Mouse (Mus musculus): ENCODE measurements at regions not wholly inside any gene's neighbourhood (a gene's known extent, or its start where the extent isn't known, plus 50 kb on each side); places are given as distances from the start of the nearest gene placed in this dataset.

DNA sequence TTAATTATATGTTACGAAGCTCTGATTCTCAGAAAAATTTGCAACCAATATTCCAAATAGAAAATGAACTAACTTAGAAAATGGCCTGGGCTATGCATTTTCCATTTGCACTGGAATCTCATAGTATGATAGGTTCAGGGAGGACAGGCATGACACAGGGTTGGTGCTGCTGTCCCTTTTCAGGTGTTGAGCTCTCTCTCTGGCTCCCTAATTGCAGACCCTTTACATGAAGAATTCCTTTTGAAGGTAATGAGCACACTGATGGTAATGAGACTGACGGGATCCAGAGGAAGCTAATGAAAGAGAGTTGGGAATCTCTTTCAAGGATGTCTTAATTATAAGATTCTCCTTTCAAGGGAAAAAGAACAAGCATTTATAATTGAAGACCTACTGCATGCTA is 87.6 kb downstream of the Serpinb8 start:
- no peak for TF ChIP-seq CTCF (IDR thresholded peaks at IDR 0.05; ENCODE audit: low read depth)
- TF ChIP-seq EP300 (optimal IDR thresholded peaks at IDR 0.05) = no peak
